Mouse (Mus musculus) erythroid progenitor cell, adult 5-6 weeks (primary cell): Measurements from ENCODE around the gene Ung. TPM values are rescaled to one million over a fixed set of nuclear protein-coding genes. Genes with fewer than 3 reads are reported as not detected.

ENCODE experiments used
- ATAC-seq: replicated peaks from 2 replicates; pipeline ENCODE4 v1.8.0; 2016; ENCODE audit warnings: moderate number of reproducible peaks, mild to moderate bottlenecking, moderate TSS enrichment, inconsistent platforms; ENCODE audit not compliant: poor library complexity, low FRiP score, severe bottlenecking
- total RNA-seq, 2 experiments: library from RNA; stranded (forward) in 1 of 2; stranded (reverse) in 1 of 2; fragments of 150-400 nt in 1 of 2; fragments of 186-747, 209-891 nt in 1 of 2; gene quantifications; 2 replicates each; pipeline versions ENCODE4 v1.2.3 to v1.2.4; 2015 to 2017; ENCODE audit warnings: low replicate concordance in 2 of 2

The Ung gene
- total RNA-seq (2015; ENCODE audit: low replicate concordance), result 1.1 and 3.4 TPM in 2 replicates
- total RNA-seq (2017; ENCODE audit: low replicate concordance), result 1.7 and 5.5 TPM in 2 replicates

- no peak for ATAC-seq
Measured at GRCm38 (mm10) chr5:114130211-114130605, at the start of gene Ung. Ung (plus strand) TSS chr5:114130386.

- no peak for ATAC-seq
Measured at GRCm38 (mm10) chr5:114085501-114085900, 44.7 kb upstream of the Ung start.

GRCm38 (mm10) chr5:114087875-114088480, 42.2 kb upstream of the Ung start:
- ATAC-seq, result no peak

- no peak for ATAC-seq
Measured at GRCm38 (mm10) chr5:114090421-114091013, 39.7 kb upstream of the Ung start.

- ATAC-seq, result no peak
Measured at GRCm38 (mm10) chr5:114091057-114091807, 39.0 kb upstream of the Ung start, which contains the start of gene Svop. Svop (minus strand) TSS chr5:114091570.

- no peak for ATAC-seq
Measured at GRCm38 (mm10) chr5:114099709-114100389, 30.3 kb upstream of the Ung start.

- no peak for ATAC-seq
Measured at GRCm38 (mm10) chr5:114100390-114101099, 29.6 kb upstream of the Ung start.

- no peak for ATAC-seq
Measured at GRCm38 (mm10) chr5:114101873-114102272, 28.3 kb upstream of the Ung start.

- ATAC-seq, result no peak
Measured at GRCm38 (mm10) chr5:114102807-114103206, 27.4 kb upstream of the Ung start.

- ATAC-seq, result no peak
Measured at GRCm38 (mm10) chr5:114106391-114106935, 23.7 kb upstream of the Ung start.

GRCm38 (mm10) chr5:114113334-114113733, 16.9 kb upstream of the Ung start:
- ATAC-seq, result no peak

GRCm38 (mm10) chr5:114115030-114115429, 15.2 kb upstream of the Ung start:
- no peak for ATAC-seq

- ATAC-seq, result no peak
Measured at GRCm38 (mm10) chr5:114116586-114116985, 13.6 kb upstream of the Ung start.

- no peak for ATAC-seq
Measured at GRCm38 (mm10) chr5:114119806-114120205, 10.4 kb upstream of the Ung start.

GRCm38 (mm10) chr5:114126008-114126407, 4.2 kb upstream of the Ung start:
- ATAC-seq, result no peak

- no peak for ATAC-seq
Measured at GRCm38 (mm10) chr5:114126499-114127244, 3.5 kb upstream of the Ung start.

GRCm38 (mm10) chr5:114127374-114128349, 2.5 kb upstream of the Ung start, which contains the start of gene Alkbh2:
Alkbh2 (minus strand) TSS chr5:114128218.
- peak; percentile 57 for ATAC-seq
